Mouse (Mus musculus) kidney, adult 2 months (tissue): ENCODE measurements at regions not wholly inside any gene's neighbourhood (a gene's known extent, or its start where the extent isn't known, plus 50 kb on each side); places are given as distances from the start of the nearest gene placed in this dataset.

ENCODE experiments used
- CTCF ChIP-seq: fragments of 200-500 bp; conservative IDR thresholded peaks from 2 replicates; pipeline ENCODE4 v1.5.1; 2011; ENCODE audit warnings: low read depth, mild to moderate bottlenecking, control low read depth, low read length, moderate library complexity, mixed read lengths; ENCODE audit not compliant: insufficient read depth, insufficient read length
- POLR2A ChIP-seq: fragments of 200-500 bp; IDR thresholded peaks from one replicate; pipeline ENCODE4 v1.6.1; 2011; ENCODE audit warnings: low read depth, low read length, control low read depth

DNA sequence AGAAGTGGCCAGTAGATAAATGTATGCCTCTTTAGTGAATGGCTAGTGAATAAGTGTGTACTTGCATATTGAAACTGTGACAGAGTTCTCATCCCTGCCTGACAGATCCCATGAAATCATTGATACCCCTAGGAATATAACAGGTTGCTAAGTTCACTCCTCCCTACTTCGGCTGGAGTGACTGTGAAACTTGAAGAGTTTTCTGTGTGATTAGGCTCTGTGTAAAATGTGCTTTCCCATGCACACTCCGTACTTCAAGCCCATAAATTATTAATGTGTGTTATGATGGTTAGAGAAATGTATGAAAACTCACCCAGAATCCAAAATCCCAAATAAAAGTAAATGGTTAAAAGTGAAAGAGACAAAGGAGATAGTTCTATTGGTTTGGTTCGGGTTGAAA, 580.0 kb downstream of the Zfp352 start:
- TF ChIP-seq POLR2A (no peak), CTCF (no peak)
